Mouse (Mus musculus) hindbrain, embryonic 12.5 days (tissue): ENCODE results near the gene Bcas3. TPM values are rescaled to one million over a fixed set of nuclear protein-coding genes. Genes with fewer than 3 reads are reported as not detected.

ENCODE experiments used
- ATAC-seq: fragments of 200-750 bp; cut with Nextera tagmentation; 2 replicates; pipeline ENCODE4 v1.8.0; 2017; ENCODE audit warnings: moderate TSS enrichment; ENCODE audit not compliant: low FRiP score
- H3K27ac ChIP-seq: fragments of 300-500 bp; sonication (generic); 2 replicates; pipeline ENCODE4 v1.5.1; 2016; ENCODE audit warnings: mild to moderate bottlenecking
- H3K27me3 ChIP-seq: fragments of 300-500 bp; sonication (generic); 2 replicates; pipeline ENCODE4 v1.6.1; 2016; ENCODE audit warnings: mild to moderate bottlenecking
- H3K36me3 ChIP-seq: fragments of 300-500 bp; sonication (generic); 2 replicates; pipeline ENCODE4 v1.6.1; 2016; ENCODE audit warnings: mild to moderate bottlenecking
- H3K4me1 ChIP-seq: fragments of 300-500 bp; sonication (generic); 2 replicates; pipeline ENCODE4 v1.6.1; 2016
- H3K4me2 ChIP-seq: fragments of 300-500 bp; sonication (generic); replicated peaks from 2 replicates; pipeline ENCODE4 v1.6.1; 2016; ENCODE audit warnings: mild to moderate bottlenecking
- H3K4me3 ChIP-seq: fragments of 300-500 bp; sonication (generic); 2 replicates; pipeline ENCODE4 v1.5.1; 2016; ENCODE audit warnings: mild to moderate bottlenecking
- H3K9ac ChIP-seq: fragments of 300-500 bp; sonication (generic); 2 replicates; pipeline ENCODE4 v1.6.1; 2016; ENCODE audit warnings: mild to moderate bottlenecking, moderate library complexity
- H3K9me3 ChIP-seq: fragments of 300-500 bp; sonication (generic); replicated peaks from 2 replicates; pipeline ENCODE4 v1.6.1; 2016; ENCODE audit warnings: mild to moderate bottlenecking
- WGBS: fragments of 180-500 bp; shearing (Covaris S2); methylation state at CpG from one replicate; pipeline ENCODE4 v1.1.7; 2016; 5-methylcytosine and 5-hydroxymethylcytosine counted together
- polyA plus RNA-seq: library from polyadenylated mRNA; unstranded; fragments of >200 nt; fragmentation: Nextera tagmentation; extraction: Ambion mirVana; gene quantifications from 2 replicates; pipeline ENCODE4 v1.2.1, GENCODE M21; 2016

The Bcas3 gene
- polyA plus RNA-seq, 1 experiment from 2014 or later, result 33.9 TPM

- H3K4me1 ChIP-seq, result peaks cover 23% of the 10 kb centered on the region
- ATAC-seq, result no peak
- 81% methylated on average over 10 of the region's 10 CpGs for WGBS
These were observed 320.0 kb downstream of the Bcas3 start for GRCm38 (mm10) chr11:85672881-85673475.

DNA sequence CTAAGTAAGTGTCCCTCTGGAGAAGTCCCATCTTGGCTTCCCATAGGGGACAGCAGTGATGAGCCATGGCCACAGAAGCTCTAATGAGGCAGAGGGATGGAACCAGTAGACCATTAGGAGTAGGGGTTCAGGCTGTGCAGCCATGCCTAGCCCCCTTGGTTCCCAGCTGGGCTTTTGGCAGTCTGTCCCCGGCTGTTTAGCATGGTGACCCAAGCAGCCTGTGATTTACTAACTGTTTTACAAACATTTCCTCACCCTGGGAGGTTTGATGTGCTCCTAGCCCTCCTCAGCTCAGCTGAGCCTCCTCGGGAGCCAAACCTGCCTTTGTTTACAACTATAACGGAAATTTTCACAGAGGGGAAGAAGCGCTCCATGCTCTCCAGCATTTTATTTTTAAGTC is 322.3 kb downstream of the Bcas3 start:
- no peak overlapping the region for H3K4me3 ChIP-seq
- H3K9me3 ChIP-seq, result no peaks in the 10 kb centered on the region
- H3K27ac ChIP-seq, result no peak overlapping the region
- no peak overlapping the region for H3K4me2 ChIP-seq
- H3K36me3 ChIP-seq, result no peaks in the 10 kb centered on the region
- WGBS, result 26% methylated on average over 4 of the region's 4 CpGs
- peaks cover 30% of the 10 kb centered on the region for H3K4me1 ChIP-seq
- no peaks in the 10 kb centered on the region for H3K27me3 ChIP-seq
- ATAC-seq, result no peak
- no peak overlapping the region for H3K9ac ChIP-seq

More at GRCm38 (mm10) chr11:85672881-85673475, 320.0 kb downstream of the Bcas3 start:
- Histone ChIP-seq H3K4me2 (no peak overlapping the region), H3K9me3 (no peaks in the 10 kb centered on the region), H3K27ac (no peak overlapping the region), H3K36me3 (no peaks in the 10 kb centered on the region), H3K4me3 (no peak overlapping the region), H3K9ac (no peak overlapping the region), H3K27me3 (no peaks in the 10 kb centered on the region)

DNA sequence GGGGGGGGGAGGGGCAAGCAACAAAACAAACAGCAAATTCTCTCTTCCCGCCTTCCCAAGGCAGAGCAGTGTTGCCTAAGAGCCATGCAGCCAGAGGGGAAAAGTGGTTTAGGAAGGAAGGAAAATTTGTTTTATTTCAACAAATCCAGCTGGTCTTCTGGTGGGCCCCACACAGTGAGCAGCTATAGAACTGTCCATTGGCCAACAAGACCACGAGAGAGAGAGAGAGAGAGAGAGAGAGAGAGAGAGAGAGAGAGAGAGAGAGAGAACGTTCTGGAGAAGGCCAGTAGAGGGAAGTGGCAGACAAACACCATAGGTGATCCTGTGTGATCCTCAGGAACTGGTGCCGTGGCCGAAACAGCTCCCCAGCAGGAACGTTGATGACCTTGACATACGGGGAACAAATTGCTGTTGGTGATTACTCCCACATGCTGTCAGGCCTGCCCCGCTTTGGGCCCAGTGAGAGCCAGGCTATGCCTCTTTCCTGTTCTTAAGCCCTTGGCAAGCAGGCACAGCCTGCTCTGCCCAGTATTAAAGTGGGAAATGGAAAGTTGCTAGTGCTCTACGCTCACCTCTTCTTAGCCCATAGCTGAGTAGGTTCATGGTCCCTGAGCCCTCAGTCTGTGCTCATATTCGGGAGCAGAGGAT is 323.5 kb downstream of the Bcas3 start:
- ATAC-seq, result no peak
- Histone ChIP-seq H3K36me3 (no peaks in the 10 kb centered on the region), H3K9me3 (no peaks in the 10 kb centered on the region), H3K4me3 (no peak overlapping the region), H3K27me3 (no peaks in the 10 kb centered on the region), H3K4me2 (no peak overlapping the region), H3K4me1 (peaks cover 32% of the 10 kb centered on the region), H3K27ac (no peak overlapping the region), H3K9ac (no peak overlapping the region)
- WGBS, result 60% methylated on average over 10 of the region's 10 CpGs

GRCm38 (mm10) chr11:85678666-85679065 is 325.7 kb downstream of the Bcas3 start:
- Histone ChIP-seq H3K9ac (no peak overlapping the region), H3K27me3 (no peaks in the 10 kb centered on the region), H3K4me2 (no peak overlapping the region), H3K4me1 (peaks cover 38% of the 10 kb centered on the region), H3K9me3 (no peaks in the 10 kb centered on the region), H3K36me3 (no peaks in the 10 kb centered on the region), H3K27ac (0 out of 2 replicates have a peak overlapping the region, but pooled peaks have one; percentile 1), H3K4me3 (no peak overlapping the region)
- WGBS, result 38% methylated on average over 5 of the region's 5 CpGs
- peak; percentile 56; the same call in 1 of the 2 replicates for ATAC-seq

- ATAC-seq, result no peak
- WGBS, result 86% methylated on average over 11 of the region's 11 CpGs
- H3K9ac ChIP-seq, result no peak overlapping the region
- H3K36me3 ChIP-seq, result no peaks in the 10 kb centered on the region
- H3K4me3 ChIP-seq, result no peak overlapping the region
- H3K4me1 ChIP-seq, result peaks cover 29% of the 10 kb centered on the region
- no peaks in the 10 kb centered on the region for H3K9me3 ChIP-seq
- no peak overlapping the region for H3K4me2 ChIP-seq
- H3K27me3 ChIP-seq, result no peaks in the 10 kb centered on the region
- no peak overlapping the region for H3K27ac ChIP-seq
These were observed 328.8 kb downstream of the Bcas3 start for GRCm38 (mm10) chr11:85681580-85682419.

DNA sequence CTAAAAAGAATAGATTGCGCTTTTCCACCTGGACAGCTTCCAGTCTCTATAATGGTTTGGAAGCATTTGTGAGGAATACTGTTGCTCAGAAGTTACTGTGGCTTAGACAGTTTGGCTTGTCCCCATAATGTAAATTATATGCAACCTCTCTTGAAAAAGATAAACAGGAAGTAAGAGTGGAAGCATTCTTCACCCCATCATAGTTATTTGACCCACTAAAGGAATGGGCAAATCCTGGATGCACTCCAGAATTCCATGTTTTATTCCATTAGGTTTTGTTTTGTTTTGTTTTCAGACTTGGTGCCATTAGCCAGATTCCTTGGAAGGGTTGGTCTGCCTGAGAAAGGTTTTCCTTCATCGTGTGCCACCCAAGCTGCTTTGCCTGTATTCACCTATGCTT is 332.0 kb downstream of the Bcas3 start:
- peaks cover 11% of the 10 kb centered on the region; the same call in 1 of the 2 replicates for H3K4me1 ChIP-seq
- H3K4me3 ChIP-seq, result no peak overlapping the region
- H3K27ac ChIP-seq, result no peak overlapping the region
- 91% methylated on average over 2 of the region's 2 CpGs for WGBS
- no peak overlapping the region for H3K9ac ChIP-seq
- H3K36me3 ChIP-seq, result no peaks in the 10 kb centered on the region
- H3K9me3 ChIP-seq, result no peaks in the 10 kb centered on the region
- H3K27me3 ChIP-seq, result no peaks in the 10 kb centered on the region
- H3K4me2 ChIP-seq, result no peak overlapping the region
- no peak for ATAC-seq

DNA sequence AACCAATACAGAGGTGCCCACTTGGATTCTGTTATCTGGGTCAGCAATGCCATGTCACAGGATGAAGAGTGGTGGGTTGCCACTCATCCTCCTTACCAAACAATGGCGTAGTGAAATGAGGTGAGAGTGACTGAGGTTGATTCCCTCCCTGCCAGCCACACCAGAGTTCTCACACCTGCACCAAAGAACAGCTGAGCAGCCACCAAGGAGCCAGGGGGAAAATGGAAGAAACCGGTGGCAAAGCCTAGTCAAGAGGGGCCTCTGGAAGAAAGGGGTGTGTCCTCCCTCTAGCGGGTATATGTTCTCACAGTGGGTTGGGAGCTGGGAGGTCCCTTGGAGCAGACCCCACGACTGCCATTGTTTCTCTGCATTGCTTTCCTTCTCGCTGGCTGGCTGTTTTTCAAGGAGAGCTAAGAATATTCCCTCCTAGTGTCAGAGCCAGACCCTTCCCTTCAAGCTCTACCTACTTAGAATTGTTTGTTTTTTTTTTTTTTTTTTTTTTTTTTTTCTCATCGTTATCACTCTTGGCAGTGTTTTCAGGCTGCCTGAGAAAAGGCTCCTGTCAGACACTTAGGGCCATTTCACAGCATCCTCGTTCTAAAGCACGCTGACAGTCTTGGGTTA is 335.0 kb downstream of the Bcas3 start:
- H3K27ac ChIP-seq, result no peak overlapping the region
- H3K4me1 ChIP-seq, result peaks cover 5% of the 10 kb centered on the region; the same call in 1 of the 2 replicates
- H3K27me3 ChIP-seq, result no peaks in the 10 kb centered on the region
- no peak overlapping the region for H3K4me3 ChIP-seq
- H3K9ac ChIP-seq, result no peak overlapping the region
- WGBS, result 37% methylated on average over 8 of the region's 8 CpGs
- no peaks in the 10 kb centered on the region for H3K36me3 ChIP-seq
- H3K4me2 ChIP-seq, result no peak overlapping the region
- ATAC-seq, result no peak
- H3K9me3 ChIP-seq, result no peaks in the 10 kb centered on the region

GRCm38 (mm10) chr11:85688440-85688838 is 335.5 kb downstream of the Bcas3 start:
- H3K36me3 ChIP-seq, result no peaks in the 10 kb centered on the region
- H3K27ac ChIP-seq, result no peak overlapping the region
- H3K9ac ChIP-seq, result no peak overlapping the region
- no peaks in the 10 kb centered on the region for H3K9me3 ChIP-seq
- ATAC-seq, result no peak
- H3K27me3 ChIP-seq, result 0 out of 2 replicates have a peak, but pooled peaks cover under 1% of the 10 kb centered on the region
- WGBS, result 80% methylated on average over 6 of the region's 6 CpGs
- H3K4me1 ChIP-seq, result peaks cover 6% of the 10 kb centered on the region; the same call in 1 of the 2 replicates
- no peak overlapping the region for H3K4me2 ChIP-seq
- no peak overlapping the region for H3K4me3 ChIP-seq

DNA sequence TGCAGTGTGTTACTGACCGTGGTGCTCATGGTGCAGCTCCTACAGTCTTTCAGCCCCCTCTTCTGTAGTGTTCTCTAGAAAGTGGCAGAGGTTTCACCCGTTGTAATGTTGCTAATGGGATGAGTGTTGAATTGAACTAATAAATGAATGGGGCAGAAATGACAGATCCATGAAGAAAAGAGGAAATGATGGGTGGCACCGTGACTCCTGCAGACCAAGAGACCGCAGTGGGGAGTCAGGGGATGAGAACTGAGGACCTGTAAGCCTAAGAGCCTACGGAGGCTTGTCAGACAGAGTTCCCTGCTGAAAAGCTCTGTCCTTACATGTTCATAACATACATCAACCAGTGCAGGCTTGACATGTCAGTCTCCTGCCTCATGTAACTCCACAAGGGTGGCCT is 336.3 kb downstream of the Bcas3 start:
- Histone ChIP-seq H3K36me3 (no peaks in the 10 kb centered on the region), H3K27me3 (0 out of 2 replicates have a peak, but pooled peaks cover 3% of the 10 kb centered on the region), H3K9me3 (no peaks in the 10 kb centered on the region), H3K4me2 (no peak overlapping the region), H3K4me3 (no peak overlapping the region), H3K9ac (no peak overlapping the region), H3K27ac (no peak overlapping the region), H3K4me1 (peaks cover 7% of the 10 kb centered on the region; the same call in 1 of the 2 replicates)
- WGBS, result 92% methylated on average over 5 of the region's 5 CpGs
- no peak for ATAC-seq

DNA sequence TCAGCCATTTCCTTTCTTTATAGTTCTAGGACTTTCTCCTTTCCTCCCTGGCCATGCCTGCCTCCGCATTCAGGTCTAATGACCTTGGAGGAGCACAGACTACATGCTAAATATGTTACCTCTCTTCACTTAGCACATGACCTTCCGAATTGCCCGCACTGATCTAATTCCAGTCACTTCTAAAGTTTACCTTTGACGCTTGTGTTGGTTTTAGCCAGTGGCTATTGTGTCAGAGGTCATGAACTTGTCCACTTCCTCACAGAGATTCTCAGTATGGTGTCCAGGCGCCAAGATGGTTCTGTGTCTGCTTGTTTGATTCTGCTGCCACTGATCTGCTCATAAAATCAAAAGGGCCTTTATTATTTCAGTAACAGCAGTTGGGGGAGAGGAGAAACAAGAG is 338.3 kb downstream of the Bcas3 start:
- ATAC-seq, result no peak
- Histone ChIP-seq H3K9ac (no peak overlapping the region), H3K27me3 (peaks cover 8% of the 10 kb centered on the region; the same call in 1 of the 2 replicates), H3K9me3 (no peaks in the 10 kb centered on the region), H3K4me1 (peaks cover 13% of the 10 kb centered on the region), H3K4me3 (no peak overlapping the region), H3K4me2 (no peak overlapping the region), H3K27ac (no peak overlapping the region), H3K36me3 (no peaks in the 10 kb centered on the region)
- 48% methylated on average over 5 of the region's 5 CpGs for WGBS

- WGBS, result 67% methylated on average over 16 of the region's 16 CpGs
- peaks cover 8% of the 10 kb centered on the region; the same call in 1 of the 2 replicates for H3K27me3 ChIP-seq
- no peak overlapping the region for H3K9ac ChIP-seq
- H3K36me3 ChIP-seq, result no peaks in the 10 kb centered on the region
- no peak overlapping the region for H3K4me2 ChIP-seq
- ATAC-seq, result no peak
- H3K9me3 ChIP-seq, result no peaks in the 10 kb centered on the region
- no peak overlapping the region for H3K27ac ChIP-seq
- H3K4me1 ChIP-seq, result peaks cover 33% of the 10 kb centered on the region
- no peak overlapping the region for H3K4me3 ChIP-seq
These were observed 342.8 kb downstream of the Bcas3 start for GRCm38 (mm10) chr11:85695614-85696263.
